ENCODE assay signal across 8 mouse cellular contexts in the genomic region with DNA sequence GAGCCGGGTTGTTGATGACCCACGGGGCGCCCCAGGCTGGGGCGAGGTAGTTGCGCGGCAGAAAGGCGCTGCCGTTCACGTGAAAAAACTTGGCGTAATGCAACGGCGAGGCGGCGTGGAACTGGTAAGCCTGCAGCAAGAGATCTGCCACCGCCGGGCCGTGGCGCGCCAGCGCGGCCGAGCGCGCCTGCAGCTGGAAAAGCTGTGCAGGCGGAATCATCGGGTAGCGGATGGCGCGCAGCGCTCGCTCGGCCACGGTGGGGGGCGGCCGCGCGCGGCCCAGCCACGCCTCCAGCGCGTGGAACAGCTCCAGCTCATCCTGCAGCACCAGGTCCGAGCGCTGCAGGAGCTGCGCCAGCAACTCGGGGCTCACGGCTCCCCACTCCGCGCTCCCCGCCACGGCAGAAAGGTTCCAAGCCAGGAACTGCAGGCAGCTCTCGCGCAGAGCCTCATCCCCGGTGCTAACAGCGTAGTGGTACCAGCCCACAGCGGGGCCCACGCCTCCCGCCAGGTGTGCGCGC. TPM values are rescaled to one million over a fixed set of nuclear protein-coding genes. Genes with fewer than 3 reads are reported as not detected.
A peak's percentile ranks its signal among the peaks of the same experiment; 100 is the strongest.
DNase-seq lines count a peak whose midpoint lies in the region; ATAC-seq and TF ChIP-seq lines count a peak whose summit lies in the region.

No protein-coding gene starts in this region.

- no peaks in the 10 kb centered on the region for H3K9me3 ChIP-seq in heart, embryonic 10.5 days
- no peaks in the 10 kb centered on the region for H3K9me3 ChIP-seq in ES-E14 (ENCODE audit: control insufficient read depth, insufficient read depth, low read depth, low read length)
- no peaks in the 10 kb centered on the region for H3K9me3 ChIP-seq in embryonic facial prominence, embryonic 14.5 days (ENCODE audit: control insufficient read depth, low read length)
- H3K9me3 ChIP-seq in midbrain, embryonic 16.5 days (replicated peaks; ENCODE audit: control insufficient read depth, low read length, poor library complexity, severe bottlenecking), result no peaks in the 10 kb centered on the region

- peaks cover 45% of the 10 kb centered on the region for H3K4me1 ChIP-seq in heart, embryonic 10.5 days
- peaks cover 8 to 29% of the 10 kb centered on the region in 2 experiments; a peak in 3 of 4 replicates for H3K4me1 ChIP-seq in ES-E14 (ENCODE audit: control insufficient read depth in 2 of 2, insufficient read depth in 2 of 2, low read length in 2 of 2, poor library complexity in 1 of 2)
- H3K4me1 ChIP-seq in embryonic facial prominence, embryonic 14.5 days (ENCODE audit: control insufficient read depth, insufficient read depth, low read length), result peaks cover 7% of the 10 kb centered on the region; the same call in 1 of the 2 replicates
- H3K4me1 ChIP-seq in midbrain, embryonic 16.5 days (ENCODE audit: control insufficient read depth, insufficient read depth, low read length), result peaks cover 47% of the 10 kb centered on the region

- no peak for ATAC-seq in embryonic facial prominence, embryonic 14.5 days (ENCODE audit: low read depth)
- peak; percentile 27; the same call in 1 of the 2 replicates for ATAC-seq in midbrain, embryonic 16.5 days

- in situ Hi-C loops in ES-E14 (cut with MboI; ENCODE audit: low sequenced_read_pairs in 2 of 2, unreplicated experiment in 2 of 2), result no loop called here

- peak overlapping the region; percentile 91 for H3K4me2 ChIP-seq in embryonic facial prominence, embryonic 14.5 days (ENCODE audit: low read depth, low read length)
- peak overlapping the region; percentile 92 for H3K4me2 ChIP-seq in midbrain, embryonic 16.5 days (ENCODE audit: low read length)

- H3K27ac ChIP-seq in heart, embryonic 10.5 days, result peak overlapping the region; percentile 57
- H3K27ac ChIP-seq in ES-E14 (ENCODE audit: insufficient read depth, low read depth, low read length, poor library complexity, severe bottlenecking), result no peak overlapping the region
- H3K27ac ChIP-seq in embryonic facial prominence, embryonic 14.5 days (replicated peaks; ENCODE audit: low read depth, low read length), result no peak overlapping the region
- H3K27ac ChIP-seq in midbrain, embryonic 16.5 days (ENCODE audit: low read length), result peak overlapping the region; percentile 86

- no peak for DNase-seq in heart, embryonic 10.5 days (ENCODE audit: low spot score)
- DNase-seq in heart, adult 8-10 months (ENCODE audit: low spot score), result no peak
- DNase-seq in ES-E14 (ENCODE audit: low read depth, low spot score), result no peak
- no peak for DNase-seq in embryonic facial prominence, embryonic 14.5 days (ENCODE audit: low spot score)
- peak; percentile 54 for DNase-seq in kidney, postnatal 10 days
- no peak for DNase-seq in urinary bladder, postnatal 10 days (ENCODE audit: low spot score)
- DNase-seq in thymus, postnatal 14 days, result no peak

- H3K36me3 ChIP-seq in heart, embryonic 10.5 days, result no peaks in the 10 kb centered on the region
- no peaks in the 10 kb centered on the region for H3K36me3 ChIP-seq in ES-E14 (ENCODE audit: control insufficient read depth, insufficient read depth, low read length, poor library complexity, severe bottlenecking)
- no peaks in the 10 kb centered on the region for H3K36me3 ChIP-seq in embryonic facial prominence, embryonic 14.5 days (ENCODE audit: control insufficient read depth, insufficient read depth, low read length)
- H3K36me3 ChIP-seq in midbrain, embryonic 16.5 days (ENCODE audit: control insufficient read depth, insufficient read depth, low read length), result no peaks in the 10 kb centered on the region

- WGBS in heart, embryonic 10.5 days, result 1% methylated on average over 59 of the region's 59 CpGs
- 0% methylated on average over 34 of the region's 59 CpGs for WGBS in embryonic facial prominence, embryonic 14.5 days
- WGBS in midbrain, embryonic 16.5 days, result 1% methylated on average over 59 of the region's 59 CpGs

- H3K4me3 ChIP-seq in heart, embryonic 10.5 days, result peak overlapping the region; percentile 61
- peak overlapping the region; percentile 74 to 76 for H3K4me3 ChIP-seq in ES-E14 (ENCODE audit: insufficient read depth in 1 of 2, low read depth in 1 of 2, low read length in 2 of 2, poor library complexity in 1 of 2, severe bottlenecking in 1 of 2)
- peak overlapping the region; percentile 46 for H3K4me3 ChIP-seq in embryonic facial prominence, embryonic 14.5 days (ENCODE audit: low read depth, low read length)
- peak overlapping the region; percentile 53 for H3K4me3 ChIP-seq in midbrain, embryonic 16.5 days (ENCODE audit: low read depth, low read length)

- peaks cover 95% of the 10 kb centered on the region for H3K27me3 ChIP-seq in heart, embryonic 10.5 days (ENCODE audit: insufficient read depth, poor library complexity, severe bottlenecking)
- H3K27me3 ChIP-seq in embryonic facial prominence, embryonic 14.5 days (replicated peaks; ENCODE audit: control insufficient read depth, insufficient read depth, low read length), result peaks cover 71% of the 10 kb centered on the region
- H3K27me3 ChIP-seq in midbrain, embryonic 16.5 days (ENCODE audit: control insufficient read depth, insufficient read depth, low read depth, low read length), result no peaks in the 10 kb centered on the region; the same call in 1 of the 2 replicates

- H3K9ac ChIP-seq in ES-E14 (ENCODE audit: insufficient read depth, low read depth, low read length, poor library complexity, severe bottlenecking), result peak overlapping the region; percentile 41
- peak overlapping the region; percentile 47 for H3K9ac ChIP-seq in embryonic facial prominence, embryonic 14.5 days (ENCODE audit: low read depth, low read length)
- peak overlapping the region; percentile 79 for H3K9ac ChIP-seq in midbrain, embryonic 16.5 days (ENCODE audit: low read depth, low read length)

TF ChIP-seq in ES-E14, 5 proteins besides CTCF, POLR2A, EP300 and RAD21:
- TF ChIP-seq CHD2 (IDR thresholded peaks at IDR 0.05; ENCODE audit: low read depth, low read length), result no peak
- TF ChIP-seq ZNF384 (IDR thresholded peaks at IDR 0.05; ENCODE audit: low read depth, low read length), result no peak
- TF ChIP-seq MAFK (IDR thresholded peaks at IDR 0.05; ENCODE audit: insufficient read depth, low read depth, low read length), result no peak
- TF ChIP-seq ZC3H11A (IDR thresholded peaks at IDR 0.05; ENCODE audit: borderline replicate concordance, low read depth, low read length), result no peak
- no peak for TF ChIP-seq HCFC1 (IDR thresholded peaks at IDR 0.05; ENCODE audit: borderline replicate concordance, insufficient read depth, low read length)

RNA-seq across cellular contexts. Expression of a gene that starts 3.8 kb away (rescaled TPM):
- polyA plus RNA-seq in heart, embryonic 10.5 days (2016; fragmentation: Nextera tagmentation; extraction: Ambion mirVana), result 0.21 and 0.34 TPM in 2 replicates
- not detected for total RNA-seq in heart, adult 8-10 months (2022)
- total RNA-seq in ES-E14 (2012; rRNA removed), result 1.6 and 1.7 TPM in 2 replicates
- polyA plus RNA-seq in embryonic facial prominence, embryonic 14.5 days (2014; fragmentation: Nextera tagmentation; extraction: Ambion mirVana), result 3.2 and 4.5 TPM in 2 replicates
- 19.6 and 20.6 TPM in 2 replicates for polyA plus RNA-seq in midbrain, embryonic 16.5 days (2015; fragmentation: Nextera tagmentation; extraction: Ambion mirVana)

RNA-seq across cellular contexts. Expression of a gene that starts 6.8 kb away (rescaled TPM):
- polyA plus RNA-seq in heart, embryonic 10.5 days (2016; fragmentation: Nextera tagmentation; extraction: Ambion mirVana), result not detected in 2 replicates
- total RNA-seq in heart, adult 8-10 months (2022), result not detected
- total RNA-seq in ES-E14 (2012; rRNA removed), result 0.27 TPM in 1 of 2 replicates, not detected in the other
- not detected in 2 replicates for polyA plus RNA-seq in embryonic facial prominence, embryonic 14.5 days (2014; fragmentation: Nextera tagmentation; extraction: Ambion mirVana)
- polyA plus RNA-seq in midbrain, embryonic 16.5 days (2015; fragmentation: Nextera tagmentation; extraction: Ambion mirVana), result not detected in 2 replicates

RNA-seq across cellular contexts. Expression of a gene that starts 26.8 kb away (rescaled TPM):
- 0.14 TPM in 1 of 2 replicates, not detected in the other for polyA plus RNA-seq in heart, embryonic 10.5 days (2016; fragmentation: Nextera tagmentation; extraction: Ambion mirVana)
- under 1 TPM; 0.25 to 0.80 (median 0.42) TPM for total RNA-seq in heart, adult 8-10 months (2022)
- 0.90 and 1.1 TPM in 2 replicates for total RNA-seq in ES-E14 (2012; rRNA removed)
- polyA plus RNA-seq in embryonic facial prominence, embryonic 14.5 days (2014; fragmentation: Nextera tagmentation; extraction: Ambion mirVana), result 2.1 TPM in 2 replicates
- 0.47 and 0.67 TPM in 2 replicates for polyA plus RNA-seq in midbrain, embryonic 16.5 days (2015; fragmentation: Nextera tagmentation; extraction: Ambion mirVana)

RNA-seq across cellular contexts. Expression of a gene that starts 59.0 kb away (rescaled TPM):
- polyA plus RNA-seq in heart, embryonic 10.5 days (2016; fragmentation: Nextera tagmentation; extraction: Ambion mirVana), result 36.6 and 46.3 TPM in 2 replicates
- 1 to 10 TPM; 7.3 to 9.6 (median 9.1) TPM for total RNA-seq in heart, adult 8-10 months (2022)
- total RNA-seq in ES-E14 (2012; rRNA removed), result 35.9 and 36.5 TPM in 2 replicates
- polyA plus RNA-seq in embryonic facial prominence, embryonic 14.5 days (2014; fragmentation: Nextera tagmentation; extraction: Ambion mirVana), result 39.6 and 40.3 TPM in 2 replicates
- polyA plus RNA-seq in midbrain, embryonic 16.5 days (2015; fragmentation: Nextera tagmentation; extraction: Ambion mirVana), result 5.4 and 7.4 TPM in 2 replicates

Comparison
In these comparisons a context has a peak if more than half of its experiments do, and no peak if none do; other contexts are left out.
1. H3K27ac ChIP-seq: peak in heart, embryonic 10.5 days (single experiment) and midbrain, embryonic 16.5 days (single experiment); none in ES-E14 (single experiment) and embryonic facial prominence, embryonic 14.5 days (single experiment).
2. Peak in every context shown above with its lines, with median percentiles within 50 percentile points of each other: H3K4me3 ChIP-seq and H3K9ac ChIP-seq.